Mouse (Mus musculus) intestine, embryonic 15.5 days (tissue): Measurements from ENCODE around the gene Atp6v0e. TPM values are rescaled to one million over a fixed set of nuclear protein-coding genes. Genes with fewer than 3 reads are reported as not detected.
A peak's percentile ranks its signal among the peaks of the same experiment; 100 is the strongest.

ENCODE experiments used
- ATAC-seq: fragments of 200-750 bp; cut with Nextera tagmentation; 2 replicates; pipeline ENCODE4 v1.8.0; 2017; ENCODE audit warnings: moderate TSS enrichment, moderate library complexity
- H3K27ac ChIP-seq: fragments of 300-500 bp; sonication (generic); 2 replicates; pipeline ENCODE4 v1.5.1; 2015; ENCODE audit warnings: mild to moderate bottlenecking, inconsistent platforms
- H3K27me3 ChIP-seq: fragments of 300-500 bp; sonication (generic); replicated peaks from 2 replicates; pipeline ENCODE4 v1.6.1; 2015; ENCODE audit warnings: inconsistent platforms
- H3K36me3 ChIP-seq: fragments of 300-500 bp; sonication (generic); 2 replicates; pipeline ENCODE4 v1.6.1; 2015; ENCODE audit warnings: inconsistent platforms
- H3K4me1 ChIP-seq: fragments of 300-500 bp; sonication (generic); replicated peaks from 2 replicates; pipeline ENCODE4 v1.6.1; 2015; ENCODE audit warnings: inconsistent platforms
- H3K4me2 ChIP-seq: fragments of 300-500 bp; sonication (generic); replicated peaks from 2 replicates; pipeline ENCODE4 v1.6.1; 2015; ENCODE audit warnings: mild to moderate bottlenecking, inconsistent platforms
- H3K4me3 ChIP-seq: fragments of 300-500 bp; sonication (generic); replicated peaks from 2 replicates; pipeline ENCODE4 v1.5.1; 2015; ENCODE audit warnings: inconsistent platforms
- H3K9ac ChIP-seq: fragments of 300-500 bp; sonication (generic); 2 replicates; pipeline ENCODE4 v1.6.1; 2015; ENCODE audit warnings: inconsistent platforms
- H3K9me3 ChIP-seq: fragments of 300-500 bp; sonication (generic); 2 replicates; pipeline ENCODE4 v1.6.1; 2016; ENCODE audit warnings: inconsistent platforms
- WGBS: fragments of 180-500 bp; shearing (Covaris S2); methylation state at CpG from one replicate; pipeline ENCODE4 v1.1.7; 2015; 5-methylcytosine and 5-hydroxymethylcytosine counted together
- polyA plus RNA-seq: library from polyadenylated mRNA; unstranded; fragments of >200 nt; fragmentation: Nextera tagmentation; extraction: Ambion mirVana; gene quantifications from 2 replicates; pipeline ENCODE4 v1.2.1, GENCODE M21; 2015

Atp6v0e gene
- polyA plus RNA-seq, 1 experiment from 2014 or later: 259 TPM

DNA sequence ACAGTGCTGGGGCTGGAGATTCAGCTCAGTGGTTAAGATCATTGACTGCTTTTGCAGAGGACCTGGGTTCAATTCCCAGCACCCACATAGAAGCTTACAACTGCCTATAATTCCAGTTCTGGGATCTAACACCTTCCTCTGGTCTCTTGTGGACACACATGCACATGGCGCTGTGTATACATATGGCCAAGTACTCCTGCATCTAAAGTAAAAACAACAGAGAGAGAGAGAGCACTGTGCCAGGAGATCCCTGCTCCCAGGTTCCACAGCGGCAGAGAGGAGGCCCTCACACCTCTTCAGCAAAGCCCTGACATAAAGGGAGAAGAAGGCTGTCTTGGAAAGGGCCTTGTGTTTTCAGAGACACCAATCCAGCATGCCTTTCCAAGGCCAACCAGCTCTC, 19.0 kb upstream of the Atp6v0e start:
- no peaks in the 10 kb centered on the region for H3K9me3 ChIP-seq
- WGBS: 93% methylated on average over 2 of the region's 2 CpGs

DNA sequence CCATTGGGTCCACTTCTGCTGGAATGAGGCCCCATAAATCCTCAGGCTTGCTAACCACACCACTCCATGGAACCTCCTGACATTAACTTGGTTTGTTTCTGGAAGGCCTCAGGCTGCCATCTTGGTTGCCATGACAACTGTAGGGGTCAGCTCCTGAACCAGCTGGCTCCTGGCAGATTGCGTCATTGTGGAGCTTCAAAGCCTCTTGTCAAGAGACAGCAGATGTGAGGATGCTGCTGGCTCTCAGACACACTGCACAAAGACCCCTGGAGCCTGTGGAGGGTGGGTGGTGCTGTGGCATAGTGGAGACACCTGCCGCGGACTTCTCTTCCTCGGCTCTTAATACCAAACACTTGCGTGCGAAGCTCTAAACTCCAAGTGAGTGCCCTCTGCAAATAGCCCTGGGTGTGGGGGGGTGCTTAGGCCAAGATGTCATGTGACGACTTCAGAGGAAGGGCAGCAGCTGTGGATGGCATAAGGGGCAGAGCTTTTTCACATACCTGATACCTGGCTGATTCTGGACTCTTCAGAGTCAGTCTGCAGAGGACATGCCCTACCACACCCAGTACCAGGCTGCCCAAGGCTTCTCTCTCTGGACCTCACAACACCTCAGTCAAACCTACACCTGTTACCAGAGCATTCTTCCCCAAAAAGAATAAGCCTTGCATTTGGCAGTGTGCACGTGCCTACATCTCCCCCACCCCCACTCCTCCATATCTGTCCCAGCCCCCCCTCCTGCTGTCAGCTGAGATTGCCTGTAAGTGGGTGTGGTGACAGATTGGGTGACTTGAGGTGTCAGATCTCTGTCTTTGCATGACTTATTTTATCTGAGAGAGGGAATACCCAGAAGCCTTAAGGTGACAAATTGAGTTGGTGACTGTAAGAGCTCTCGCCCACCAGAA, 18.3 kb upstream of the Atp6v0e start:
- Histone ChIP-seq H3K36me3 (peaks cover 46% of the 10 kb centered on the region), H3K9ac (no peak overlapping the region), H3K4me3 (no peak overlapping the region), H3K27me3 (no peaks in the 10 kb centered on the region), H3K4me2 (no peak overlapping the region), H3K27ac (no peak overlapping the region), H3K9me3 (no peaks in the 10 kb centered on the region), H3K4me1 (no peaks in the 10 kb centered on the region)
- ATAC-seq: no peak
- 83% methylated on average over 9 of the region's 9 CpGs for WGBS

More for the DNA sequence above, 19.0 kb upstream of the Atp6v0e start:
- H3K4me2 ChIP-seq: no peak overlapping the region
- H3K4me3 ChIP-seq: no peak overlapping the region
- no peaks in the 10 kb centered on the region for H3K4me1 ChIP-seq
- H3K27ac ChIP-seq: no peak overlapping the region
- H3K9ac ChIP-seq: no peak overlapping the region
- no peak for ATAC-seq
- H3K36me3 ChIP-seq: peaks cover 46% of the 10 kb centered on the region
- H3K27me3 ChIP-seq: no peaks in the 10 kb centered on the region

DNA sequence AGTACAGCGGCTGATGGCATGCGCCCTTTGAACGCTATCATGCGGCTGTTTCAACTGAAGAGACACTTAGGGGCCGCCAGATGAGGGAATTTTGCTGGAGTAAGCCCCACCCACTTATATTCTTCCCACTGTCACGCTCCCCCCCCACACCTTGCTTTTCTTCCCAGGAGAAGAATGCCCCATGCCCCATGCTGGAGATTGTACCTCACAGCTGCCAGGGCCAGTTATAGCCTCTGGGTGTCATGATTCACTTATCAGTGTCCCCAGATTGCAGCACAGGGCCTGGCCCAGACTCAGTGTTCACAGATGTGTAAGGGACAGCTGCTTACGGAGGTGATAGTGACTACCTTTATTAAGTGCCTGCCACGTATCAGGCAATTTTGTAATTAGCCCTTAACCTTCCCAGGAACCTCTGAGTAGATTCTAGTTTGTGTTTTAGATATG, 17.6 kb upstream of the Atp6v0e start:
- no peak for ATAC-seq
- H3K4me2 ChIP-seq: no peak overlapping the region
- H3K27ac ChIP-seq: no peak overlapping the region
- H3K27me3 ChIP-seq: no peaks in the 10 kb centered on the region
- no peak overlapping the region for H3K4me3 ChIP-seq
- no peaks in the 10 kb centered on the region for H3K9me3 ChIP-seq
- H3K9ac ChIP-seq: no peak overlapping the region
- 85% methylated on average over 8 of the region's 8 CpGs for WGBS
- peaks cover 39% of the 10 kb centered on the region for H3K36me3 ChIP-seq
- no peaks in the 10 kb centered on the region for H3K4me1 ChIP-seq

DNA sequence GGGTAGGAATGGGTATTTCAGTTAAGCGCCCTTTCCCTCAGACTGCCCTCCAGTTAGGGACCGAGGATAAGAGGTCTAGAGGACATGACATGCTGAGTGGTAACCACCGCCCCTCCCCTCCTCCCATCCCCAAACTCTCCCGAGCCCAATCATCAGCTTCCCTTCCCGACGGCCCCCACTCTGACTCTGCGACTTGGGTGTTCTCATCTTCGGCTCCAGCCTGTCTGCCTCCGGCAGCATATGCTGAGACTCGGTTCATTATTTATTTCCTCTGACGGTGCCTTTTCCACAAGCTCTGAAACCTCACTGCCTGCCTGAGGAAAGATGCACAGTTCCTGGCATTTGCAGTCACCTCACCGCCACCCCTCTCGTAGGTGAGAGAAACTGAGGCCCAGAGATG, 15.7 kb upstream of the Atp6v0e start:
- WGBS: 42% methylated on average over 13 of the region's 13 CpGs
- peak overlapping the region; percentile 46 for H3K27ac ChIP-seq
- no peaks in the 10 kb centered on the region for H3K9me3 ChIP-seq
- H3K4me1 ChIP-seq: no peaks in the 10 kb centered on the region
- H3K36me3 ChIP-seq: peaks cover 28% of the 10 kb centered on the region
- no peaks in the 10 kb centered on the region for H3K27me3 ChIP-seq
- no peak overlapping the region for H3K4me2 ChIP-seq
- no peak overlapping the region for H3K4me3 ChIP-seq
- ATAC-seq: peak; percentile 53
- no peak overlapping the region for H3K9ac ChIP-seq

DNA sequence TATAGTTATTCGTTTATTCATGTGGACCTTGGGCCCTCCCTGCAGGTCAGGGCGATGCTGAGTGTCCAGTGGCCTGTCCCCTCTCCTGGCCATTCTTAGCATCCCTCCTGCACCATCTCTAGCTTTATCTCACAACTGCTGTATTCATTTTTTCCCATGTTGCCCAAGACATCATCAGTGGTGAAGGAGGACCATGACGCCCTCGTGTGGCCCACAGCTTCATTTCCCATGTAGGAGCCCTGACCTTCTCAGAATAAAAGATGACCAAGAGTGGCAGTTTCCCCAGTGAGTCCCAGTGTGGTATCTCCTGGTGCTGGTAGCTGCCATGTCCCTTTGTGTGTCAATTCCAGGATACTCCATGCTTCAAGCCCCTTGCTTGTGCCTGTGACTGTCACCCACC, 13.5 kb upstream of the Atp6v0e start:
- Histone ChIP-seq H3K36me3 (peaks cover 18% of the 10 kb centered on the region; the same call in 1 of the 2 replicates), H3K4me2 (no peak overlapping the region), H3K4me1 (no peaks in the 10 kb centered on the region), H3K4me3 (no peak overlapping the region), H3K27ac (no peak overlapping the region), H3K9me3 (no peaks in the 10 kb centered on the region), H3K27me3 (no peaks in the 10 kb centered on the region), H3K9ac (no peak overlapping the region)
- 87% methylated on average over 4 of the region's 4 CpGs for WGBS
- ATAC-seq: no peak

DNA sequence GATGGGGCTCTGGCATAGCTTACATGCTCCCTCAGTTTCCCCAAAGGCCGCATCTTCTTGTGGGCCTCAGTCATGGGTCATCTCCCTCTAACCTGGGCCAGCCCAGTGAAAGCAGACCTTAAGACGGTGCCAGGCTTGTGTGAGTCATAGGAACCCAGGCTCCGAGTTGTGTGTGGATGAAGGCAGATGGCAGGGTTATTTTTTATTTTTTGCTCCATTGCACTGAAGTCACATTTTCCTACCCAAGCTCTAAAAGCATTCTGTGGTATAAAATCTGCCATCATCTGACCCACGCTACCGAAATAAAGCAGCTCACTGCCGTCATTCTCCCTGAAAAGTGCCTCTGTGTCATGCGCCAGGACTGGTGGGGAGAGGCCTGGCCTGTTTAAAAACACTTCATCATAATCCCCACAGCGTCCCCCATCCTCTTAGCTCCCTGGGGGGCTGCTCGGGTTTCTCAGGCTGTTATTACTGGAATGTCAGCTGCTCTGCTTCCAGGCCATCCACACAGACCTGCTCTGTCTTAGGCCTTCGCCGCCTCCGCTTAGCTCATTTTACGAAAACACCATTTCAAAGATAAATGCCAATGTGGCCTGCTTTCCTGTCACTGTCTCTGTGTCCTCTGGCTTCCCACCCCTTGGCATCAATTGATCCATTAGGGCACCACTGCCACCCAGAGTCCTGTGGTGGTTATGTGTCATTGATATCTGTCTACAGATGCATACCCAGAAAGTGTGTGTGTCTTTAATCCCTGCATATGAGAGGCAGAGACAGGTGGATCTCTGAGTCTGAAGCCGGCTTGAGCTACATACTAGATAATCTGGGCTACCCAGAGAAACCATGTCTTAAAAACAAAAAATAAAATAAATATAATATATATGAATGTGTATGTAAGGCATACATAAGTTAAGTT, 12.3 kb upstream of the Atp6v0e start:
- peak overlapping the region; percentile 27; the same call in 1 of the 2 replicates for H3K27ac ChIP-seq
- peaks cover 20% of the 10 kb centered on the region; the same call in 1 of the 2 replicates for H3K36me3 ChIP-seq
- ATAC-seq: no peak
- no peak overlapping the region for H3K4me2 ChIP-seq
- no peak overlapping the region for H3K4me3 ChIP-seq
- WGBS: 66% methylated on average over 14 of the region's 14 CpGs
- H3K27me3 ChIP-seq: no peaks in the 10 kb centered on the region
- H3K9me3 ChIP-seq: no peaks in the 10 kb centered on the region
- no peak overlapping the region for H3K9ac ChIP-seq
- H3K4me1 ChIP-seq: no peaks in the 10 kb centered on the region

DNA sequence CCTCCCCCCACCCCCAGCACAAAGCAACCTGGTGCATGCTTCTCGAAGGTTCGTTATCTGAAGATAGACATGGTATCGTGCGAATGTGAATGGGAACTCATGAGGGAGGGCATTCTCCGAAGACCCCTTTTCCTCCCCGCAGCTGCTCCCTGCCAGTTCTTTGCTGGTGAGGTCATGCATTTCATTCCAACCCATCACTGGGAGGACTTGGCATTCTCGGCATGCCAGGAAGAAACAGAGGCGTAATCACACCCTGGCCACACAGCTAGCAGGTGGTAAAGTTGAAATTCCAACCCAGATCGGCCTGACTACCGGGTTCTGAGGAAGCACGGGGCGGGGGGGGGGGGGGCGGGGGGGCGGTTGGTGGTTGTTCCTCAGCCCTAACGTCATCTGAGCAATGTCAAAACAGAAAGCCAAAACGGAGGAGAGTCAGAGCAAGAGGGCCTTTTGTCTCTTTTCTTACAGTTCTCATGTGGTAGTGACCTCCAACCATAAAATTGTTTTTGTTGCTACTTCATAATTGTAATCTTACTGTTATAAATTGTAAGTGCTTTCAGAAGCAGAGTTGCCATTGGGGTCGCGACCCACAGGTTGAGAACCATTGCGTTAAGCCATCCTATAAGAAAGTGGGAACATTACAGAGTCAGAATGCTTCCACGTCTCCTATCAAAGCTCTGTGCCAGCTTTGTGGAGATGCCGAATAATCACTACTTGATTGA, 4.0 kb upstream of the Atp6v0e start:
- peaks cover 14% of the 10 kb centered on the region for H3K4me1 ChIP-seq
- no peak overlapping the region for H3K27ac ChIP-seq
- H3K4me2 ChIP-seq: no peak overlapping the region
- no peak for ATAC-seq
- no peak overlapping the region for H3K9ac ChIP-seq
- 36% methylated on average over 19 of the region's 21 CpGs for WGBS
- H3K4me3 ChIP-seq: no peak overlapping the region
- H3K36me3 ChIP-seq: peaks cover 16% of the 10 kb centered on the region; the same call in 1 of the 2 replicates
- no peaks in the 10 kb centered on the region for H3K9me3 ChIP-seq
- no peaks in the 10 kb centered on the region for H3K27me3 ChIP-seq

DNA sequence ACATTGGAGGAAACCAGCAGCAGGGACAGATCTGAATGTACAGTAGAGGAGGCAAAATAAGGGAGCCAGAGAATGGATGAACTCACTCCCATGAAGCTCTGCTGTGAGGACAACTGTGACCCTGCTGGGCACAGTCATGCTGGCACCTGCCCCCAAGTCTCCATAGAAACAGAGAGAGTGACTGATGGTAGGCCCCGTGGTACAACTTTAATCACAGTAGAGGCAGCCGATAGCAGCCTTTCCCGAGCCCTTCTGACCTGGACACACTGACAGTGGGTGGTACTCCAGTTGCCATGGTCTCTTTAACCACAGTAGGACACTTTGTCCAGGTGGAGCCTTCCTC, 3.5 kb upstream of the Atp6v0e start:
- Histone ChIP-seq H3K36me3 (peaks cover 13% of the 10 kb centered on the region; the same call in 1 of the 2 replicates), H3K9ac (no peak overlapping the region), H3K4me3 (no peak overlapping the region), H3K27ac (no peak overlapping the region), H3K4me1 (peaks cover 14% of the 10 kb centered on the region), H3K27me3 (no peaks in the 10 kb centered on the region), H3K4me2 (no peak overlapping the region), H3K9me3 (no peaks in the 10 kb centered on the region)
- WGBS: 77% methylated on average over 3 of the region's 3 CpGs
- no peak for ATAC-seq

DNA sequence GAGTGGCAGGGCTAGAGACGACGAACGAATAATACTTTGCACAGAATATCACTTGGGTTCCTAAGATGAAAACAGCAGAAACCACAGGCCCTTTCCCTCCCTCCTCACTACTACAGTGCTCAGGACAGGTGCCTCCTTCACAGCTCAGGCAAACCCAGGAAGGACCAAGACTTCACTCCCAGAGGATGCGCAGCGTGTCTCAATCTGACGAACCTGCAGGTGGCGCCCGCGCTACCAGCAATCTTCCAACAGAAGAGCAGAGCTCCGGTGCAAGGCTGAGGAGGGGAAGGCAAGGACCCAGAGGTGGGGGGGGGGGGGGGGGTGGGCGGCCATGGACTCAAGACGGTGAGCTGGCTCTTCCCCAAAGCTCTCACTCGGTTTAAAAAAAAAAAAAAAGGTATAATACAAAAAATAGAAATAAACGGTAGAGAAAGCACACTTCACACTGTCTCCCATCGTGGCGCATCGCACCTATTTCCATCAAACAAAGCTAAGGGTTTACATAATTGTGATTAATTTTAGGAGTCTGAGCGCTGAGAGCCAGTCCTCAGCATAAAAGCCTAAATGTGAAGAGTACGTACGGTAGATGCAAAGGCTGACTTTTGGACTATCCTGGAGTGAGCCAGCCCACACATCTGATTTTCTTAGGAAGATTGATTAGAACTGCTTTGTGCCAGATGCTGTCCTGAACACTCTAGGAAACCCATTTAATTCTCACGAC, 2.7 kb upstream of the Atp6v0e start:
- Histone ChIP-seq H3K27ac (no peak overlapping the region), H3K4me2 (0 out of 2 replicates have a peak overlapping the region, but pooled peaks have one; percentile 26), H3K36me3 (peaks cover 10% of the 10 kb centered on the region; the same call in 1 of the 2 replicates), H3K4me1 (peaks cover 14% of the 10 kb centered on the region), H3K9me3 (no peaks in the 10 kb centered on the region), H3K27me3 (no peaks in the 10 kb centered on the region), H3K4me3 (no peak overlapping the region), H3K9ac (no peak overlapping the region)
- peak; percentile 43; the same call in 1 of the 2 replicates for ATAC-seq
- WGBS: 21% methylated on average over 21 of the region's 21 CpGs

DNA sequence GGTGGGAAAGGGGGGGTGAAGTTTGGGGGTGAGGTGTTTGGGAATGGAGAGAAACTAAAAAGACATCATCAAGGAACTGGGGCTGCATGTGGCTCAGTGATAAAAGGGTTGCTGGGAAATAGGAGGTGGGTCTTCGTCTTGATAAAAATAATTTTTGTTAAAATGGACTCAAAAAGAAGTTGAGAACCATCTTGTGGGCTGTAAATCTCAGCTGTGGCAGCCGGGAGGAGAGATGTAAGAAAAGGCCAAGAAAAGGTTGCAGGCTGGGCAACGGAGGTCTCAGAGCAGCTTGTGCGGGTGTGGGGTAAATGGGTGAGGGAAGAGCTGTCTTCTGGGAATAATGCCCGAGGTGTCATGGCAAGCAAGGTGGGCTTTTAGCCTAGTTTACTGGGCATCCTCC, 827 bp upstream of the Atp6v0e start:
- Histone ChIP-seq H3K27me3 (no peaks in the 10 kb centered on the region), H3K9ac (no peak overlapping the region), H3K4me2 (no peak overlapping the region), H3K9me3 (no peaks in the 10 kb centered on the region), H3K4me3 (no peak overlapping the region), H3K36me3 (0 out of 2 replicates have a peak, but pooled peaks cover 2% of the 10 kb centered on the region), H3K27ac (no peak overlapping the region), H3K4me1 (peaks cover 14% of the 10 kb centered on the region)
- ATAC-seq: no peak
- WGBS: 82% methylated on average over 5 of the region's 5 CpGs

DNA sequence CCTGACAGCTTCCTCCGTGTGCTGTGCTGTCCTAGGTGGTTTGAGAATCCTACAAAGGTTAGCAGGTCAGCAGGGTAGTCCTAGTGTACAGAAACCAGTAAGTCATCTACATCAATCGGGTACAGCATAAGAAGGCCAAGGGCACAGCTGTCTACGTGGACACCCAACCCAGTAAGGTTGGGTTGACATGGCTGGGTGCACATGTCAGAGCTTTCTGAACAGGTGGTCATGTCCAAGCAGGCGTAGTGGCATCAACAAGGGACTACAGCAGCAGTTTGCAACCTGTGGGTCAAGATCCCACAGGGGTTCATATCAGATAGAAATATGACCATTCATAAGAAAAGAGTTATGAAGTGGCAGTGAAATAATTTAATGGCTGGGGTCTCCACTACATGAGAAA, 2.6 kb downstream of the Atp6v0e start:
- Histone ChIP-seq H3K4me2 (no peak overlapping the region), H3K36me3 (no peaks in the 10 kb centered on the region), H3K27ac (no peak overlapping the region), H3K4me3 (no peak overlapping the region), H3K9me3 (no peaks in the 10 kb centered on the region), H3K27me3 (no peaks in the 10 kb centered on the region), H3K4me1 (peaks cover 14% of the 10 kb centered on the region), H3K9ac (no peak overlapping the region)
- no peak for ATAC-seq
- 80% methylated on average over 4 of the region's 4 CpGs for WGBS
